Mouse (Mus musculus) heart, embryonic 10.5 days (tissue): Measurements from ENCODE around the gene Rragd. TPM values are rescaled to one million over a fixed set of nuclear protein-coding genes. Genes with fewer than 3 reads are reported as not detected.

Experiments
- DNase-seq: peaks from one replicate; pipeline ENCODE4 v3.0.0-alpha.2; 2017; ENCODE audit warnings: low spot score
- H3K27ac ChIP-seq: fragments of 300-500 bp; sonication (generic); 2 replicates; pipeline ENCODE4 v1.5.1; 2016; ENCODE audit warnings: mild to moderate bottlenecking
- H3K27me3 ChIP-seq: fragments of 300-500 bp; sonication (generic); 2 replicates; pipeline ENCODE4 v1.6.1; 2016; ENCODE audit warnings: mild to moderate bottlenecking; ENCODE audit not compliant: poor library complexity, insufficient read depth, severe bottlenecking
- H3K36me3 ChIP-seq: fragments of 300-500 bp; sonication (generic); 2 replicates; pipeline ENCODE4 v1.6.1; 2016; ENCODE audit warnings: mild to moderate bottlenecking, moderate library complexity
- H3K4me1 ChIP-seq: fragments of 300-500 bp; sonication (generic); 2 replicates; pipeline ENCODE4 v1.6.1; 2016; ENCODE audit warnings: mild to moderate bottlenecking
- H3K4me3 ChIP-seq: fragments of 300-500 bp; sonication (generic); 2 replicates; pipeline ENCODE4 v1.5.1; 2016; ENCODE audit warnings: mild to moderate bottlenecking, moderate library complexity
- H3K9me3 ChIP-seq: fragments of 300-500 bp; sonication (generic); 2 replicates; pipeline ENCODE4 v1.6.1; 2016; ENCODE audit warnings: mild to moderate bottlenecking, moderate library complexity
- WGBS: fragments of 180-500 bp; shearing (Covaris S2); methylation state at CpG from one replicate; pipeline ENCODE4 v1.1.7; 2016; 5-methylcytosine and 5-hydroxymethylcytosine counted together
- polyA plus RNA-seq: library from polyadenylated mRNA; unstranded; fragments of >200 nt; fragmentation: Nextera tagmentation; extraction: Ambion mirVana; gene quantifications from 2 replicates; pipeline ENCODE4 v1.2.1, GENCODE M21; 2016

The Rragd gene
- polyA plus RNA-seq, 1 experiment from 2014 or later: 39.2 TPM

DNA sequence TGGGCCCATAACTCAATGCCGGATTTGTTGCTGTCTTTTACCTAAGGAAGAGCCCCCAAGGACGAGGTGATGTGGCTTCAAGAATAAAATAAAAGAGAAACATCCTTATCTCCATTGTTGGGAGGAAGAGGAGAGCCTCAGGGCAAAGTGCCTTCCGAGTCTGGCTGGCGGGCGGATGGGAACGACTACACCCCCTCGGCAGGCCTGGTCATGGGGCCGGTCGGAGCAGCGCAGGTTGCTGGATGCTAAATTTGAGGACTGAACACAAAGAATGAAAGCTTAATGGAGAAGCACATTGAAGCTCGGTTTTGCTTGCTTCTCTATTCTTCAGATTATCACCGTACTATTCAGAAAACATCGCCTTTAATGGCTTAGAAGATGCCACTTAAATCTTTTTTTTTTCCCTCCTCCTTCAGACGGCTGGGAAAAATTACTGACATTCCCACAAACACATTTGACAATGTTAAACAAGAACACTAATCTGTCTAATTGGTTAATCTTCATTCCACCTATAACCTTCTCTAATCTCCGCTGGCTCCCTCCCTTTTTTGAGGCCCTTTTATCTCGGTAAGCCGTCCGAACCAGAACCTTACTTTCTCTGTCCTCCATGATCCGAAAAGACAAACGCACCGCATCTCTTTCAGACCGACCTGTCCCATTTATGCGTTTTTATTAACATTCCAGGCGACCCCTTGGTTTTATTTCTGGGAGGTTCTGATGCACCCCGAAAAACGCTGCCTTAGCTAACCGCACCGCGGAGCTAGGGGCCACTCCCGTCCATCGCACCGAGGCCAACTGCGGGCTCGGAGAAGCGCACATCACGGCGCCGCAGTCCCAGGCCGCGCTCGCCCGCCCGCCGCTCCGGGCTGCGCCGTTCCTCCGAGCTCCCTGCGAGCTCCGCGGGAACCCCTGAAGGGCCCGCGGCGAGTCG is 47.7 kb downstream of the Rragd start:
- Histone ChIP-seq H3K9me3 (no peaks in the 10 kb centered on the region), H3K36me3 (peaks cover 27% of the 10 kb centered on the region), H3K27me3 (no peaks in the 10 kb centered on the region), H3K4me3 (peak overlapping the region; percentile 88), H3K4me1 (0 out of 2 replicates have a peak, but pooled peaks cover 12% of the 10 kb centered on the region), H3K27ac (peak overlapping the region; percentile 98)
- 2% methylated on average over 55 of the region's 55 CpGs for WGBS
- peak; percentile 76 for DNase-seq

DNA sequence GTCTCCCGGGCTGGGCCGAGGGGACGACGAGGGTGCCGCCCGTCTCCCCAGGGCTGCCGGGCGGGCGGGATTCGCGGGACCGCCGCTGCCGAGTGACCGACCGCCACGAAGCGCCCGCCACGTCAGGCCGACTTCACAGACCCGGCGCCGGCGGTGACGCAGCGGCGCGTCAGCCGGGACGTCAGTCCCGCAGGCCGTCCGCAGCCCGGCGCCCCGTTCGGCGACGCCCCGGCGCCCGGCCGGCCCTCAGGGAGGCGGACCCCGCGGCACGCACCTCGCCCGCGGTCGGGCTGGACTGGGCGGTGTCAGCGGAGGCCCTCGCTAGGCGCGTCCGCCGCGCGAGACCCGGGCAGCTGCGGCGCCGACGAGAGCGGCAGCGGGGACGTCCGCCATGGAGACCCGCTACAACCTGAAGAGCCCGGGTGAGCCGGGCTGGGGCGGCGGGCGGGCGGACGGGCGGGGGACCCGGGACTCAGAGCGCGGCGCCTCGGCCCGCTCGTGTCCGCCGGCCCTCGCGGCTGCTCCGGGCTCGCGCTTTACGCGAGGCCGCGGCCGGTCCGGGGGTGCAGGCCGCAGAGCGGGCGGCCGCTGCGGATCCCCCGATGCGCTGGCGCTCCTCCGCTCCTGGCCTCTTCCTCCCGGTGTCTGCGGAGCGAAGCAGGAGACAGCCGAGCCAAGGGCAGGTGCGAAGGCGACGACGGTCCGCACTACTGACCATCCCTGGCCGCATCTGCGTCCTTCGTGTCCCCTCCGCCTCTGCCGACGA is 48.5 kb downstream of the Rragd start, which contains the start of gene Ube2j1:
Gene Ube2j1, plus strand, starts transcription at position 222 of the 766 bp plus-strand sequence.
- Histone ChIP-seq H3K9me3 (no peaks in the 10 kb centered on the region), H3K27me3 (no peaks in the 10 kb centered on the region), H3K4me3 (peak within 1 kb of the TSS; percentile 88), H3K36me3 (peaks cover 34% of the 10 kb centered on the region), H3K27ac (peak within 1 kb of the TSS; percentile 98), H3K4me1 (0 out of 2 replicates have a peak, but pooled peaks cover 12% of the 10 kb centered on the region)
- under 1% methylated on average over 123 of the region's 123 CpGs for WGBS
- peak; percentile 92 for DNase-seq

DNA sequence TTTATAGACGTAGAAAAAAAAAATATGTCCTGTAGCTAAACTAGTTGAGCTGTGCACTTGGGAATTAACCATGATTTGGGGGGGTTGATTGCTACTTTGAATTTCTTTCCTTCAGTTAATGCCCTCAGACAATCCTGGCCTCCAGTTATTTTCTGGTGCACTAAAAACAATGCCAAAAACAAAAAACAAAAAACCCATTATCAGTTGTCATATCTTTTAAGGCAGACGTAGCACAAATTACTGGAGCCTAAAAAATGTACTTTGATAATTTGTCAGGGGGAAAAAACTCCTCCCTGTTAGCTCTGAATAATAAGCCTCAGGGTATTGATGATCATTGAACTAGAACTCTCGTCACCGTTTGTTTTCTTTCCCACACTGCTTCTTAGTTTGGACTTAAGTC is 49.2 kb downstream of the Rragd start:
- H3K9me3 ChIP-seq: no peaks in the 10 kb centered on the region
- H3K27ac ChIP-seq: peak overlapping the region; percentile 98
- H3K27me3 ChIP-seq: no peaks in the 10 kb centered on the region
- WGBS: 20% methylated on average over 4 of the region's 4 CpGs
- H3K36me3 ChIP-seq: peaks cover 34% of the 10 kb centered on the region
- 0 out of 2 replicates have a peak, but pooled peaks cover 12% of the 10 kb centered on the region for H3K4me1 ChIP-seq
- DNase-seq: no peak
- H3K4me3 ChIP-seq: peak overlapping the region; percentile 88

DNA sequence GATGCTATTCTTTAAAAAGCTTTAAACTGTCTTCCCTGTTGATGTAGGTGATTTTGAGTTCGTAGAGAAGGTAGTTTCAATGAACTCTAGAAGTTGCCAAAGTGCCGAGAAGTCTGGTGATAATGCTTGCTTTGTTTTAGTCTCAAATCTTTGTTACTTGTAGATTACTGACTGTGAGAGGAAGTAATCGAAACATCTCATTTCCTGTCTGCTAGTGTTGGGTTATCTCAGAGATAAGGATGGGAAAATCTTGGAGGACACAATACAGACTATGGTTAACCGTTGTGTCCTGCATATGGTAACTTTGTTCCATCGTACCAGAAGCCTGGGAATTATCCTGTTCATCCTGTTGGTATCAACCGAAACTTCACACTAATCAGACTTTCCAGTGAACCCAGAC is 50.7 kb downstream of the Rragd start:
- peaks cover 29% of the 10 kb centered on the region for H3K36me3 ChIP-seq
- 0 out of 2 replicates have a peak, but pooled peaks cover 12% of the 10 kb centered on the region for H3K4me1 ChIP-seq
- no peak for DNase-seq
- H3K9me3 ChIP-seq: no peaks in the 10 kb centered on the region
- no peak overlapping the region for H3K27ac ChIP-seq
- no peaks in the 10 kb centered on the region for H3K27me3 ChIP-seq
- WGBS: 50% methylated on average over 6 of the region's 6 CpGs
- no peak overlapping the region for H3K4me3 ChIP-seq

DNA sequence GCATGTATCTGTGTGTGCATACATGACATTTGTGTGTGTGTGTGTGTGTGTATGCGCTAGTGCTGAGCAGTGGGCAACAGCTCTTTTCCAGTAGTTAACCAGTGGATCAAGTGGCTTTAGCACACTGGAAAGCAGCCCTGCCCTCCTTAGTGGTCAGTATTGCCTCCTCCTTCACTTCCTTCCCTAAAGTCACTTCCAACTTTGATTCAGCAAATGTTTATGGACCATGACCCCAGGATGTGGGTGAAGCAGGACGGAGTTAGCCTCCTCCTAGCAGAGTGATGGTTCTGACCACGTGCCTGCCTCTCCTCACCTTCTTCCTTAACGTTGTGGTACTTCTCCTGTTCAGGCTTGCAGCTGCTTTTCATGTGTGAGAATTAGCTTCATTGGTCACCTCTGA is 57.0 kb downstream of the Rragd start:
- H3K4me1 ChIP-seq: no peaks in the 10 kb centered on the region
- H3K9me3 ChIP-seq: no peaks in the 10 kb centered on the region
- H3K36me3 ChIP-seq: peaks cover 86% of the 10 kb centered on the region
- no peak for DNase-seq
- WGBS: 88% methylated on average over 4 of the region's 4 CpGs
- no peaks in the 10 kb centered on the region for H3K27me3 ChIP-seq
- H3K27ac ChIP-seq: no peak overlapping the region
- H3K4me3 ChIP-seq: no peak overlapping the region

DNA sequence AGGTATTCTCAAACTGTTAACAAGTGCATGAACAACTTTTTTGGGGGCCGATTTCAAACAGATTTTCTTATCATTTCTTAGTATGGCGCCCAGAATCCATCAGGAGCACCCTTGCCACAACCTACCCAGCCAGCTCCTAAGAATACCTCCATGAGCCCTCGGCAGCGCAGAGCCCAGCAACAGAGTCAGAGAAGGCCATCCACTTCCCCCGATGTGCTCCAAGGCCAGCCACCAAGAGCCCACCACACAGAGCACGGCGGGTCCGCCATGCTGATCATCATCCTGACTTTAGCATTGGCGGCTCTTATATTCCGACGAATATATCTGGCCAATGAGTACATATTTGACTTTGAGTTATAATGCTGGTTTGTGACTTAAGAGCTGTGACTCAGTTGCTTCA is 66.8 kb downstream of the Rragd start:
- peak; percentile 66 for DNase-seq
- no peaks in the 10 kb centered on the region for H3K4me1 ChIP-seq
- no peak overlapping the region for H3K27ac ChIP-seq
- WGBS: 92% methylated on average over 11 of the region's 11 CpGs
- no peaks in the 10 kb centered on the region for H3K9me3 ChIP-seq
- H3K4me3 ChIP-seq: no peak overlapping the region
- H3K27me3 ChIP-seq: no peaks in the 10 kb centered on the region
- peaks cover 77% of the 10 kb centered on the region for H3K36me3 ChIP-seq

DNA sequence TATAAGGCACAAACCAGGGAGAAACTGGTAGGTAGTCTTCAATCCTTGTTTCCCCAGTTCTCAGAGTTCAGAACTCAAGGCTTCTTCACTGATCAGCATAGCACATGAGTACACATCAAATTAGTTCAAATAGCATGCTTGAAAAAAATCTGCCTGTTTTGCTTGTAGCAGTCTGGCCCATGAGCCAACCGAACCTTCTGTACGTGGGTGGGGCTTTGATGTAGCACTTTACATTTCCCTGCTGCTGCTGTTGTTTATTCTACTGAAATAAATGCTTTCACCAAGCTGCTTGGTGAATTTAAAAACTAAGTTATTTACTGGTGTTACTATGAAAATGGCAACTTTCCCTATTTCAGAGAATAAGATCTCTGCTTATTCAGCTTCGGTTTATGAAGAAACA is 69.2 kb downstream of the Rragd start:
- DNase-seq: no peak
- Histone ChIP-seq H3K4me1 (0 out of 2 replicates have a peak, but pooled peaks cover 3% of the 10 kb centered on the region), H3K27me3 (no peaks in the 10 kb centered on the region), H3K27ac (no peak overlapping the region), H3K9me3 (no peaks in the 10 kb centered on the region), H3K4me3 (no peak overlapping the region), H3K36me3 (peaks cover 52% of the 10 kb centered on the region)
- WGBS: 93% methylated on average over 3 of the region's 3 CpGs

DNA sequence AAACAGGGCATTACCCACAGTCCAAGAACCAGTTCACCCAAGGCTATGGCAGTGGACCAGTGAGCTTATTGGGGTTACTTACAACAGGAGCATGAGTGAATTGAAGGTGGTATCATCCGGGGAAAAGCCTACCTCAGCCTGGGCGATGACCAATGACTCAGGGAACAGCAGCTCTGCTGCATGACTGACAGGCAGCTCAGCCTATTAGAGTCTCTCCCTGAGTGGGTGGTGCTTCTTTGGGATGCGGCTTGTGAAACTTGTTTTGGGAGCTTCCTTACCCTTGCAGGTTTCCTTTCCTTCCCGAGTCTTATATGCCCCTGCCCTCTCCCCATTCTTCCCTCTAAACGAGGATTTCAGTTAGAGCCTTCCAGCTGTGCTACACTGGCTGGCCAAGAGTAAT is 69.8 kb downstream of the Rragd start:
- Histone ChIP-seq H3K36me3 (peaks cover 46% of the 10 kb centered on the region), H3K27ac (no peak overlapping the region), H3K9me3 (no peaks in the 10 kb centered on the region), H3K4me1 (0 out of 2 replicates have a peak, but pooled peaks cover 3% of the 10 kb centered on the region), H3K27me3 (no peaks in the 10 kb centered on the region), H3K4me3 (no peak overlapping the region)
- 83% methylated on average over 5 of the region's 5 CpGs for WGBS
- no peak for DNase-seq

DNA sequence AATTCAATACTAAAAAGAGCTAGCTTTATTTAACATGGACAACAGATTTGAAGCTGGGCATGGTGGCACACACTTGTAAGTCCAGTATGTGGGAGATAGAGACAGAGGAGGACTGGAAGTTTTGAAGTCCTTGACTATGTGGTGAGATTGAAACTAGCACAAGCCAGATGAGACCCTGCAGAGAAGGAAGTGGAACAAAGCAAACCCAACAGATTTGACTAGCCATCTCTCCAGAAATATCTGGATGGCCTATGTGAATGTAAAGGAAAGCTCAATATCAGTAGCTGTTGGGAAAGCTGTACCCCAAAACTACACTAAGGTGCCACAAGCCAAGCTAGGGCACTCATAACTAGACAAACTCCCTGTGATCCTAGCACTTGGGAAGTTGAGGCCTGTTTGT is 71.6 kb downstream of the Rragd start:
- H3K27ac ChIP-seq: no peak overlapping the region
- no peaks in the 10 kb centered on the region for H3K9me3 ChIP-seq
- H3K27me3 ChIP-seq: no peaks in the 10 kb centered on the region
- peaks cover 30% of the 10 kb centered on the region for H3K36me3 ChIP-seq
- DNase-seq: no peak
- no peak overlapping the region for H3K4me3 ChIP-seq
- 0 out of 2 replicates have a peak, but pooled peaks cover 5% of the 10 kb centered on the region for H3K4me1 ChIP-seq

DNA sequence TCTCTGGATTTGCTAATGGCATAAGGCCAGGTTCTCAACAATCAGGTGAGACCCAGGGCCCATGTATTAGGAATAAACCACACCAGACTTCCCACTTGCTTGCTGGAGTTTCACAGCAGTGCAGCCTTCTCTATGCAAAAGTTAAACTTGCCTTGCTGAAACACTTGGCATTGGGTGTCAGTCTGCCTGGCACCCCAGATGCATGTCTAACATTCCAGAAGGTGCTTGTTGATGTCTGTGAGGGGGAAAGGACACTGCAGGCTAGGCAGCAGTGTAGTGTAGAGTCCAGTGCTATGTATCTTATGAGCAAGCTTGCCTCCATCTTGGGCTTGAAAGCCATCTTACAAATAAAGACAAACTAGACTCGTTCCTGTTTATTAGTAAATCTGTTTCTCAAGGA is 73.5 kb downstream of the Rragd start:
- peaks cover 14% of the 10 kb centered on the region for H3K36me3 ChIP-seq
- peak; percentile 55 for DNase-seq
- 73% methylated on average over 1 of the region's 1 CpGs for WGBS

DNA sequence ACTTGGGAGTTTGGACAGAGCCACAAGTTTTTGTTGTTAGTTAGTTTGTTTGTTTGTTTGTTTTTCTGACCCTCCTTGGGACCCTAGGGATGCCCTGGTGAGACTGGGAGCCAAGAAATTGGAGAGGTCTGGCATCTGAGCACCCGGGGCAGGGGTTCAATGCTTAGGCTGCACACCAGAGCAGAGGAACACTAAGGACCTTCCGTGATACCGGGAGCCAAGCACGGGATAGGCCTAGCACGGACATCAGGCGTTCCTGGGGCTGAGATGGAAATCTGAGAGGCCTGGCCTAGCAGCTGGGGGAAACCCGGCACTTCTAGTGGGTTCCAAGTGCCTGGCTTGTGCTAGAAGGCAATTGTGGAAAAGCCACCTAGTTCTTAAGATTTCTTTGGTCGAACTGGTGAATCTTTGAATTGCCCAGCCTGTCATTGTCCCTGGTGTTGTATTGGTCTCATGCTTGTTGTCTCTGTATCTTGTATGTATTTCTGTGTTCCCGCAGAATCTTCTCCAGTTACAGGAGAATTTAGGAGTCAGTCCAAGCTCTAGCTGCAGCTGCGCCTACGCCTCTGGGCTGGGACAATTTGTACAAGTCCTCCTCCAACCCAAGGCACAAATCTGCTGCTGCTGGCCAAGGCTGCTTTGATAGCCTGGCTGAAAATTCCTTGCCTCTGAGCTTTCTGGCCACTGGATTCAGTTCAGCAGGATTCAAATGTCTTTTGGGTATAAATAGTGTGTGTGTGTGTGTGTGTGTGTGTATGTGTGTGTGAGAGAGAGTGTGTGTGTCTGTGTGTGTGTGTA is 75.3 kb downstream of the Rragd start:
- DNase-seq: peak; percentile 64
- no peak overlapping the region for H3K27ac ChIP-seq
- WGBS: 58% methylated on average over 11 of the region's 11 CpGs

More for the DNA sequence above, 73.5 kb downstream of the Rragd start:
- Histone ChIP-seq H3K27me3 (no peaks in the 10 kb centered on the region), H3K4me1 (peaks cover 9% of the 10 kb centered on the region; the same call in 1 of the 2 replicates), H3K9me3 (no peaks in the 10 kb centered on the region), H3K4me3 (no peak overlapping the region), H3K27ac (no peak overlapping the region)

DNA sequence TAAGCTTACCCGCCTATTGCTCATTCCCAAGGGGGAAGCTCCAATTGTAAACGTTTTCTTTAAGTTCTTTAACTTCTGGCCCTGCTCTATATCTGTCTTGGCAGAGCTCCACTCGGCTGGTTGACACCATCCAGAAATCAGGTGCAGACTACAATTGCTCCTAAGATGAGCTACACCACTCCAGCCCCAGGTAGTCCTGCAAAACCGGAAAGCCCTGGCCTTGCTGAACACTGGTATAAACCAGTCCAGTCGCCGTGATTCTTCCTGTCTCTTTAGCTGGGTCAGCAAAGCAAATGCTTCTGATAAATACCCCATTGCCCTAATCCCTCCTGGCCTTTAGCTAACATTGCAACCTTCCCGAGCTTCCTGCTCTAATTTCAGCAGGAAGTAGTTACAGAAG is 78.3 kb downstream of the Rragd start:
- Histone ChIP-seq H3K27me3 (no peaks in the 10 kb centered on the region), H3K4me1 (peaks cover 17% of the 10 kb centered on the region), H3K4me3 (no peak overlapping the region), H3K27ac (no peak overlapping the region), H3K9me3 (no peaks in the 10 kb centered on the region), H3K36me3 (no peaks in the 10 kb centered on the region)
- DNase-seq: peak; percentile 75
- 32% methylated on average over 7 of the region's 7 CpGs for WGBS

More for the DNA sequence above, 75.3 kb downstream of the Rragd start:
- Histone ChIP-seq H3K4me1 (peaks cover 9% of the 10 kb centered on the region; the same call in 1 of the 2 replicates), H3K36me3 (no peaks in the 10 kb centered on the region), H3K9me3 (no peaks in the 10 kb centered on the region), H3K4me3 (no peak overlapping the region), H3K27me3 (no peaks in the 10 kb centered on the region)
